Mouse (Mus musculus) limb, embryonic 14.5 days (tissue): ENCODE results near the gene Six5. TPM values are rescaled to one million over a fixed set of nuclear protein-coding genes. Genes with fewer than 3 reads are reported as not detected.

Source experiments
- ATAC-seq: fragments of 200-750 bp; cut with Nextera tagmentation; 2 replicates; pipeline ENCODE4 v1.8.0; 2017; ENCODE audit warnings: low read depth, moderate number of reproducible peaks, moderate TSS enrichment; ENCODE audit not compliant: low FRiP score
- DNase-seq: peaks from one replicate; pipeline ENCODE4 v3.0.0-alpha.2; 2015; ENCODE audit warnings: low spot score
- H3K27ac ChIP-seq: fragments of 300-500 bp; sonication (generic); replicated peaks from 2 replicates; pipeline ENCODE4 v1.5.1; 2014; ENCODE audit warnings: low read depth, mild to moderate bottlenecking, low read length, moderate library complexity, mixed read lengths
- H3K27me3 ChIP-seq: fragments of 300-500 bp; sonication (generic); 2 replicates; pipeline ENCODE4 v1.6.1; 2014; ENCODE audit warnings: low read length, mixed read lengths; ENCODE audit not compliant: control insufficient read depth, insufficient read depth
- H3K36me3 ChIP-seq: fragments of 300-500 bp; sonication (generic); 2 replicates; pipeline ENCODE4 v1.6.1; 2014; ENCODE audit warnings: mild to moderate bottlenecking, low read length, moderate library complexity, mixed read lengths; ENCODE audit not compliant: control insufficient read depth, insufficient read depth
- H3K4me1 ChIP-seq: fragments of 300-500 bp; sonication (generic); 2 replicates; pipeline ENCODE4 v1.6.1; 2014; ENCODE audit warnings: antibody characterized with exemption, low read length, mixed read lengths; ENCODE audit not compliant: control insufficient read depth, insufficient read depth
- H3K4me2 ChIP-seq: fragments of 300-500 bp; sonication (generic); replicated peaks from 2 replicates; pipeline ENCODE4 v1.6.1; 2014; ENCODE audit warnings: low read depth, mild to moderate bottlenecking, low read length, moderate library complexity; ENCODE audit not compliant: severe bottlenecking
- H3K4me3 ChIP-seq: fragments of 300-500 bp; sonication (generic); replicated peaks from 2 replicates; pipeline ENCODE4 v1.5.1; 2014; ENCODE audit warnings: low read length
- H3K9ac ChIP-seq: fragments of 300-500 bp; sonication (generic); 2 replicates; pipeline ENCODE4 v1.6.1; 2014; ENCODE audit warnings: mild to moderate bottlenecking, low read depth, low read length, moderate library complexity; ENCODE audit not compliant: severe bottlenecking
- H3K9me3 ChIP-seq: fragments of 300-500 bp; sonication (generic); 2 replicates; pipeline ENCODE4 v1.6.1; 2016; ENCODE audit warnings: low read length; ENCODE audit not compliant: control insufficient read depth
- POLR2A ChIP-seq: fragments of 200-500 bp; IDR thresholded peaks from 2 replicates; pipeline ENCODE4 v1.8.0; 2012; ENCODE audit warnings: inconsistent platforms, mild to moderate bottlenecking, moderate library complexity, borderline replicate concordance; ENCODE audit not compliant: insufficient read depth, insufficient read length; ENCODE audit errors: extremely low read depth
- WGBS: fragments of 180-500 bp; shearing (Covaris S2); extraction: QIAGEN DNeasy Blood & Tissue Kit; methylation state at CpG from one replicate; pipeline ENCODE4 v1.1.7; 2014; 5-methylcytosine and 5-hydroxymethylcytosine counted together
- polyA plus RNA-seq, 2 experiments: library from polyadenylated mRNA; depleted of rRNA in 1 of 2; stranded (reverse) in 1 of 2; unstranded in 1 of 2; fragments of >200 nt; fragmentation: Nextera tagmentation in 1 of 2; extraction: Ambion mirVana in 1 of 2; gene quantifications; 2 replicates each; pipeline versions ENCODE4 v1.2.1 to v1.2.3; 2012 to 2014

The Six5 gene
- polyA plus RNA-seq, 2 experiments: 19.1 to 103 TPM

DNA sequence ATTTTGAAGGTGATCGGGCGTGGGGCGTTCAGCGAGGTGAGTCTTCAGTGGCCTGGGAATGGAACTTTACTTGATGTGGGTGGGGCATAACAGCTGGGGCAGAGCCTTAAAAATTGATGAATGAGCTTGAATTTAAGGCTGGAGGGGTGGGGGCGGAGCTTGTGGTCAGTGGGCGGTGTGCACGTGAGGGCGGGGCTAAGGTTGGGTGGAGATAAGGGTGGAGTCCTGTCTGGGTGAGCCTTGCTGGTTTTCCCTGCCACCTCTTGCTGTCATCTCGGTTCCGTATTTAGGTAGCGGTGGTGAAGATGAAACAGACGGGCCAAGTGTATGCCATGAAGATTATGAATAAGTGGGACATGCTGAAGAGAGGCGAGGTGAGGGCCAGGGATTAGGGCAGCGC lies 8.4 kb upstream of the Six5 start:
- Histone ChIP-seq H3K4me1 (peaks cover 26% of the 10 kb centered on the region), H3K4me2 (peak overlapping the region; percentile 27), H3K27ac (no peak overlapping the region), H3K9ac (peak overlapping the region; percentile 34; the same call in 1 of the 2 replicates), H3K27me3 (no peaks in the 10 kb centered on the region), H3K9me3 (no peaks in the 10 kb centered on the region), H3K4me3 (no peak overlapping the region), H3K36me3 (peaks cover 57% of the 10 kb centered on the region)
- peak; percentile 35 for DNase-seq
- TF ChIP-seq POLR2A: no peak
- peak; percentile 5; the same call in 1 of the 2 replicates for ATAC-seq
- WGBS: 12% methylated on average over 14 of the region's 14 CpGs

DNA sequence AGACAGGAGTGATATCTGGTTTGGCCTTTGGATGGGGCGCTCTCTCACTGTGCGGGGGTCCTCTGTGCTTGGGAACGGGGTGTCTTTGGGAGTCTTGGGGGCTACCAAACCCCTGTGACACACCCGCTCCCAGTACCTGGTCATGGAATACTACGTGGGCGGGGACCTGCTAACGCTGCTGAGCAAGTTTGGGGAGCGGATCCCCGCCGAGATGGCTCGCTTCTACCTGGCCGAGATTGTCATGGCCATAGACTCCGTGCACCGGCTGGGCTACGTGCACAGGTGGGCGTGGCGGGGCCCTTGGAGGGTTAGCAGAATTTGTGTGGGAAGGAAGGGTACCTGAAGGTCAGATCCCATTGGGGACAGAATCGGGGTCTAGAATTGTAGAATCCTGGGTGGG lies 7.6 kb upstream of the Six5 start:
- ATAC-seq (no peak), DNase-seq (no peak)
- H3K4me3 ChIP-seq: no peak overlapping the region
- TF ChIP-seq POLR2A: no peak
- 62% methylated on average over 18 of the region's 18 CpGs for WGBS
- no peak overlapping the region for H3K9ac ChIP-seq
- peaks cover 29% of the 10 kb centered on the region for H3K4me1 ChIP-seq
- H3K27me3 ChIP-seq: no peaks in the 10 kb centered on the region
- H3K36me3 ChIP-seq: peaks cover 56% of the 10 kb centered on the region
- H3K4me2 ChIP-seq: no peak overlapping the region
- no peak overlapping the region for H3K27ac ChIP-seq
- no peaks in the 10 kb centered on the region for H3K9me3 ChIP-seq

DNA sequence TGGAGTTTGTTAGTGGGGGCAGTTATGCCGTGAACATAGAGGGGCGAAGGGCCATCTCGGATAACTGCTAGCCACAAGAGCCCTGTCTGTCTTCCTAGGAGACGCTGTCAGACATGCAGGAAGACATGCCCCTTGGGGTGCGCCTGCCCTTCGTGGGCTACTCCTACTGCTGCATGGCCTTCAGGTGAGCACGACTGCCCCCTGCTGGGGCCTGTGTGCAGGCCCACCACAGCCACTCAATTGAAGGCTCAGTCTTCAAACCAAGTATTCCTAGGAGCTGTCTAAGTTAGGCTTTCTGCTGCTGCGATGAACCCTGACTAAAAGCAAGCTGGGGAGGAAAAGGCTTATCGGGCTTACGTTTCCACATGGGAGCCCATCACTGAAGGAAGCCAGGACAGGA lies 5.6 kb upstream of the Six5 start:
- no peaks in the 10 kb centered on the region for H3K9me3 ChIP-seq
- H3K36me3 ChIP-seq: peaks cover 44% of the 10 kb centered on the region
- 47% methylated on average over 10 of the region's 10 CpGs for WGBS
- no peak overlapping the region for H3K9ac ChIP-seq
- H3K4me1 ChIP-seq: peaks cover 36% of the 10 kb centered on the region
- no peak overlapping the region for H3K27ac ChIP-seq
- no peak overlapping the region for H3K4me3 ChIP-seq
- no peak for TF ChIP-seq POLR2A
- no peak overlapping the region for H3K4me2 ChIP-seq
- ATAC-seq (no peak), DNase-seq (peak; percentile 31)
- H3K27me3 ChIP-seq: no peaks in the 10 kb centered on the region

DNA sequence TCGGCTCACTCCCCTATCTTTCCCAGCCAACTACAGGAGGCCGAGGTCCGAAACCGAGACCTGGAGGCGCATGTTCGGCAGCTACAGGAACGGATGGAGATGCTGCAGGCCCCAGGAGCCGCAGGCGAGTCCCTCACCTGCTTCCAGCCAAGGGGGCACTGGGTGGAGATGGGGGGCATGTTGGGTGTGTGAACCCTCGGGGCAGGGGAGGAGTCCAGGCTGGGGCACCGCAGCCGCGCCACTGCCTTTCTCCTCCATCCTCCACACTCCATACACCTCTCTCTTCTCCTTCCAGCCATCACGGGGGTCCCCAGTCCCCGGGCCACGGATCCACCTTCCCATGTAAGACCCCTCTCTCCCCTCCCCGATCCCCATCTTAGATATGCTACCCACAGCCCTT lies 2.5 kb upstream of the Six5 start:
- Histone ChIP-seq H3K4me2 (peak overlapping the region; percentile 84), H3K36me3 (peaks cover 39% of the 10 kb centered on the region), H3K27ac (peak overlapping the region; percentile 98; the same call in 1 of the 2 replicates), H3K4me3 (no peak overlapping the region), H3K27me3 (no peaks in the 10 kb centered on the region), H3K4me1 (peaks cover 29% of the 10 kb centered on the region), H3K9ac (peak overlapping the region; percentile 12; the same call in 1 of the 2 replicates), H3K9me3 (no peaks in the 10 kb centered on the region)
- DNase-seq (no peak), ATAC-seq (no peak)
- no peak for TF ChIP-seq POLR2A
- 35% methylated on average over 13 of the region's 17 CpGs for WGBS

DNA sequence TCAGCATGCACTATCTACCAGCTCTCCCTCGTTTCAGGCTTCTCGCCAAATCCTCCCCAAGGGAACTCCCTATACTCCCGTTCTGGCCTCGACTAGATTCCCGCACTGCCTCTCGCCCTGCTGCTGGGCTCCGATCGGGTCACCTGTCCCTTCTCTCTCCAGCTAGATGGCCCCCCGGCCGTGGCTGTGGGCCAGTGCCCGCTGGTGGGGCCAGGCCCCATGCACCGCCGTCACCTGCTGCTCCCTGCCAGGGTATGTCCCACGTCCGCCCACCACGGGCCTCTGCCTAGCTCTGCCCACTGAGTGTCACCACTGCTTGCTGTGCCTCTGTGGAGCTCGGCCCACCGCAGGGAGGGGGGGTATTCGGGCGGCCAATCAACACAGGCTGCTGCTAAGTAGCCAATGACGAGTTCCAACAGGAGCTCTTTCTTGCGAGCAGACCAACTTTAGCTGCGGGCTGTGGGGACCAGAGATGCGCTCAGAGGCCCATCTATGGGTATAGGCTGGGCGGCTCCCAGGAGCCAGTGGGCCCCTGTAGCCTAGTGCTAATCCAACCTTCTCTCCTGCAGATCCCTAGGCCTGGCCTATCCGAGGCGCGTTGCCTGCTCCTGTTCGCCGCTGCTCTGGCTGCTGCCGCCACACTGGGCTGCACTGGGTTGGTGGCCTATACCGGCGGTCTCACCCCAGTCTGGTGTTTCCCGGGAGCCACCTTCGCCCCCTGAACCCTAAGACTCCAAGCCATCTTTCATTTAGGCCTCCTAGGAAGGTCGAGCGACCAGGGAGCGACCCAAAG lies 1.8 kb upstream of the Six5 start:
- H3K27ac ChIP-seq: peak overlapping the region; percentile 98
- ATAC-seq (peak; percentile 31), DNase-seq (peak; percentile 81)
- no peaks in the 10 kb centered on the region for H3K27me3 ChIP-seq
- peak overlapping the region; percentile 79 for H3K4me3 ChIP-seq
- H3K9ac ChIP-seq: peak overlapping the region; percentile 54
- H3K4me1 ChIP-seq: peaks cover 35% of the 10 kb centered on the region
- 3% methylated on average over 37 of the region's 38 CpGs for WGBS
- peaks cover 39% of the 10 kb centered on the region for H3K36me3 ChIP-seq
- TF ChIP-seq POLR2A: no peak
- H3K4me2 ChIP-seq: peak overlapping the region; percentile 84
- no peaks in the 10 kb centered on the region for H3K9me3 ChIP-seq
